Mouse (Mus musculus) stomach, embryonic 16.5 days (tissue): ENCODE results near the gene Hk1. TPM values are rescaled to one million over a fixed set of nuclear protein-coding genes. Genes with fewer than 3 reads are reported as not detected.

ENCODE experiments used
- polyA plus RNA-seq: library from polyadenylated mRNA; unstranded; fragments of >200 nt; fragmentation: Nextera tagmentation; extraction: Ambion mirVana; gene quantifications from 2 replicates; pipeline ENCODE4 v1.2.1, GENCODE M21; 2015

Gene Hk1
- polyA plus RNA-seq, 1 experiment from 2014 or later: 55.0 TPM

Other genes starting within 250 kb of the Hk1 start
- gene Neurog3, start 246.8 kb downstream of the Hk1 start, polyA plus RNA-seq: 4.4 and 5.2 TPM in 2 replicates
- gene Fam241b, start 236.0 kb downstream of the Hk1 start, polyA plus RNA-seq: 18.0 and 21.6 TPM in 2 replicates
- gene Tspan15, start 148.7 kb downstream of the Hk1 start, polyA plus RNA-seq: 65.5 and 80.3 TPM in 2 replicates
- gene Tacr2, start 127.5 kb downstream of the Hk1 start, polyA plus RNA-seq: 1.4 and 1.6 TPM in 2 replicates
- gene Hkdc1, start 42.6 kb upstream of the Hk1 start, polyA plus RNA-seq: 15.6 and 17.4 TPM in 2 replicates
- 0.27 TPM in 1 of 2 replicates, not detected in the other for gene 4930507D05Rik, start 69.6 kb upstream of the Hk1 start, polyA plus RNA-seq
- gene Supv3l1, start 69.8 kb upstream of the Hk1 start, polyA plus RNA-seq: 23.9 and 26.1 TPM in 2 replicates
- 80.6 and 83.2 TPM in 2 replicates for gene Vps26a, start 106.9 kb upstream of the Hk1 start, polyA plus RNA-seq
- gene Srgn, start 147.5 kb upstream of the Hk1 start, polyA plus RNA-seq: 15.8 and 26.4 TPM in 2 replicates
- 23.9 and 24.7 TPM in 2 replicates for gene Kif1bp, start 198.5 kb upstream of the Hk1 start, polyA plus RNA-seq
- 20.0 and 21.1 TPM in 2 replicates for gene Ddx21, start 222.4 kb upstream of the Hk1 start, polyA plus RNA-seq